Mouse (Mus musculus): ENCODE measurements at regions not wholly inside any gene's neighbourhood (a gene's known extent, or its start where the extent isn't known, plus 50 kb on each side); places are given as distances from the start of the nearest gene placed in this dataset.

GRCm38 (mm10) chr7:72584427-72584826 is 278.0 kb upstream of the Mctp2 start:
- no peaks in the 10 kb centered on the region for H3K79me3 ChIP-seq (ENCODE audit: low read depth)
- H3K36me3 ChIP-seq (ENCODE audit: control insufficient read depth, insufficient read depth), result no peaks in the 10 kb centered on the region
- H3ac ChIP-seq (ENCODE audit: control insufficient read depth, insufficient read length, low read depth), result no peak overlapping the region
- H3K79me2 ChIP-seq (ENCODE audit: control insufficient read depth, insufficient read depth), result no peaks in the 10 kb centered on the region
- TF ChIP-seq MYOD1 (IDR thresholded peaks at IDR 0.05; ENCODE audit: control insufficient read depth, insufficient read length, low read depth), result peak; percentile 80
- TF ChIP-seq USF1 (IDR thresholded peaks at IDR 0.05; ENCODE audit: low read depth), result no peak
- H3K4me3 ChIP-seq (ENCODE audit: insufficient read depth, poor library complexity, severe bottlenecking), result no peak overlapping the region
- no peaks in the 10 kb centered on the region for H3K27me3 ChIP-seq (ENCODE audit: control insufficient read depth, insufficient read depth, insufficient read length)

GRCm38 (mm10) chr7:72589241-72589668 is 282.8 kb upstream of the Mctp2 start:
- no peak overlapping the region for H3K4me3 ChIP-seq (ENCODE audit: insufficient read depth, poor library complexity, severe bottlenecking)
- H3K27me3 ChIP-seq (ENCODE audit: control insufficient read depth, insufficient read depth, insufficient read length), result no peaks in the 10 kb centered on the region
- no peaks in the 10 kb centered on the region for H3K36me3 ChIP-seq (ENCODE audit: control insufficient read depth, insufficient read depth)
- H3K79me2 ChIP-seq (ENCODE audit: control insufficient read depth, insufficient read depth), result no peaks in the 10 kb centered on the region
- no peaks in the 10 kb centered on the region for H3K79me3 ChIP-seq (ENCODE audit: low read depth)
- no peak overlapping the region for H3ac ChIP-seq (ENCODE audit: control insufficient read depth, insufficient read length, low read depth)
- TF ChIP-seq USF1 (IDR thresholded peaks at IDR 0.05; ENCODE audit: low read depth) (no peak), MAX (IDR thresholded peaks at IDR 0.05) (no peak), CEBPB (IDR thresholded peaks at IDR 0.05; ENCODE audit: low read depth) (peak; percentile 75), MYOD1 (IDR thresholded peaks at IDR 0.05; ENCODE audit: control insufficient read depth, insufficient read length, low read depth) (peak; percentile 55), MYOG (IDR thresholded peaks at IDR 0.05; ENCODE audit: control insufficient read depth, extremely low read depth, insufficient read length) (no peak), CTCF (IDR thresholded peaks at IDR 0.05; ENCODE audit: control insufficient read depth, insufficient read depth, insufficient read length) (no peak), FOSL1 (IDR thresholded peaks at IDR 0.05; ENCODE audit: insufficient read depth, low read length, poor library complexity, severe bottlenecking) (no peak)

DNA sequence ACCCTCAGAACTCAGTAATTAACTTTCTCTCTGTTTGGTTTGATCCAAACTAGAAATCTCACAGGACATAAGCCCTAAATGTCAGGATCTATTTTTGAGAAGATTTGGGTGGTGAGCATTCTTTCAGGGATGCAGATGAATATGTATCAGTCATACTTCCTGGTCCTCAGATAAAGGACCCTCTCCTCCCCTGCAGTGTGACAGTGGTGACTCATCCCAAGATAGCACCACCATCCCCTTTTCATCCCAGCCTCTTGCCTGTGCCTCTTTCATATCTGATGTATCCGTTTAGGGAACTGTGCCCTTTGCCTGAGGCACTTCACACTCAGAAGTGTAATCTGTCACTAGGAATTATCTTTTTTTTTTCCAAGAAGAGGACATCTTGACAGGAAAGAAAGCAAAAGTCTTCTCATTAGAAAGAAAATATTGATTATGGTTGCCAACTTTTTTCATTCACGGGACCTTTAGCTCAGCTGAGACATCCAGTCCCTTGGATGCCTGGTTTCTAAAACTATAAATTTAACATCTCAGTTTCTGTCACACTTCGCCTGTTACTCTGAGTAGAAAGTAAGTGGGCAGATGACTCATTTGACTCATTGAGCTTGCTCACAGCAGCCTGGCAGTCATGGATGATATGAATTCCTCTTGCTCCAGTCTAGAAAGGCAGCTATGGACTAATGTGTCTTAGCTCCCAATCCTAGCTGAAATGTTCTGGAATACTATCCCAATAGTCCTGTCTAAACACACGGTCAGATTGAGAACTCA is 284.1 kb upstream of the Mctp2 start:
- TF ChIP-seq CTCF (IDR thresholded peaks at IDR 0.05; ENCODE audit: control insufficient read depth, insufficient read depth, insufficient read length) (no peak), FOSL1 (IDR thresholded peaks at IDR 0.05; ENCODE audit: insufficient read depth, low read length, poor library complexity, severe bottlenecking) (peak; percentile 84)
- no peaks in the 10 kb centered on the region for H3K36me3 ChIP-seq (ENCODE audit: control insufficient read depth, insufficient read depth)
- no peaks in the 10 kb centered on the region for H3K79me2 ChIP-seq (ENCODE audit: control insufficient read depth, insufficient read depth)
- no peaks in the 10 kb centered on the region for H3K79me3 ChIP-seq (ENCODE audit: low read depth)
- H3K4me3 ChIP-seq (ENCODE audit: insufficient read depth, poor library complexity, severe bottlenecking), result no peak overlapping the region
- H3ac ChIP-seq (ENCODE audit: control insufficient read depth, insufficient read length, low read depth), result no peak overlapping the region
- H3K27me3 ChIP-seq (ENCODE audit: control insufficient read depth, insufficient read depth, insufficient read length), result no peaks in the 10 kb centered on the region

DNA sequence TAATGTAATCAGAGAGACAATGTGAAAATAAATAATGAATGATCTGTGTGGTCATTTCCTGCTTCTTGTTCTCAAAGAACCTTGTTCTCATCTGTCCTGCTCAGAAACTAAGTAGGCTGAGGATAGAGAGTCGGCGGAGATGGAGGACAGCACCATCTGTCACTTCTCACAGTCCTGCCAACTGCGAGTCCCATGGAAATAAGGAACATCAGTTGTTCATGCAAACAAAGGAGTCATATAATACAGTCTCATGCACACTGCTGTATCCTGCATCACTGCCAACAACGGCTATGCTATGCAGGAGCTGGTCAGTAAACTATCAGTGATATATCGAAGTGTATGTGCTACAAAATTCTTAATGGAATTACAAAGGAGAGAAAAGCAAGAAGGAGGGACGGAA is 285.7 kb upstream of the Mctp2 start:
- TF ChIP-seq MAX (IDR thresholded peaks at IDR 0.05) (no peak), CEBPB (IDR thresholded peaks at IDR 0.05; ENCODE audit: low read depth) (no peak), CTCF (IDR thresholded peaks at IDR 0.05; ENCODE audit: control insufficient read depth, insufficient read depth, insufficient read length) (no peak), MYOG (IDR thresholded peaks at IDR 0.05; ENCODE audit: control insufficient read depth, extremely low read depth, insufficient read length) (no peak), FOSL1 (IDR thresholded peaks at IDR 0.05; ENCODE audit: insufficient read depth, low read length, poor library complexity, severe bottlenecking) (no peak), USF1 (IDR thresholded peaks at IDR 0.05; ENCODE audit: low read depth) (no peak), MYOD1 (IDR thresholded peaks at IDR 0.05; ENCODE audit: control insufficient read depth, insufficient read length, low read depth) (no peak)
- no peaks in the 10 kb centered on the region for H3K36me3 ChIP-seq (ENCODE audit: control insufficient read depth, insufficient read depth)
- H3K27me3 ChIP-seq (ENCODE audit: control insufficient read depth, insufficient read depth, insufficient read length), result no peaks in the 10 kb centered on the region
- no peak overlapping the region for H3K4me3 ChIP-seq (ENCODE audit: insufficient read depth, poor library complexity, severe bottlenecking)
- no peaks in the 10 kb centered on the region for H3K79me2 ChIP-seq (ENCODE audit: control insufficient read depth, insufficient read depth)
- H3K79me3 ChIP-seq (ENCODE audit: low read depth), result no peaks in the 10 kb centered on the region
- H3ac ChIP-seq (ENCODE audit: control insufficient read depth, insufficient read length, low read depth), result no peak overlapping the region

GRCm38 (mm10) chr7:72592649-72593048 is 286.2 kb upstream of the Mctp2 start:
- H3K79me2 ChIP-seq (ENCODE audit: control insufficient read depth, insufficient read depth), result no peaks in the 10 kb centered on the region
- no peak overlapping the region for H3ac ChIP-seq (ENCODE audit: control insufficient read depth, insufficient read length, low read depth)
- H3K36me3 ChIP-seq (ENCODE audit: control insufficient read depth, insufficient read depth), result no peaks in the 10 kb centered on the region
- H3K27me3 ChIP-seq (ENCODE audit: control insufficient read depth, insufficient read depth, insufficient read length), result no peaks in the 10 kb centered on the region
- TF ChIP-seq MAX (IDR thresholded peaks at IDR 0.05), result no peak
- TF ChIP-seq CTCF (IDR thresholded peaks at IDR 0.05; ENCODE audit: control insufficient read depth, insufficient read depth, insufficient read length), result no peak
- TF ChIP-seq MYOG (IDR thresholded peaks at IDR 0.05; ENCODE audit: control insufficient read depth, extremely low read depth, insufficient read length), result no peak
- no peak for TF ChIP-seq CEBPB (IDR thresholded peaks at IDR 0.05; ENCODE audit: low read depth)
- TF ChIP-seq FOSL1 (IDR thresholded peaks at IDR 0.05; ENCODE audit: insufficient read depth, low read length, poor library complexity, severe bottlenecking), result no peak
- no peak for TF ChIP-seq USF1 (IDR thresholded peaks at IDR 0.05; ENCODE audit: low read depth)
- TF ChIP-seq MYOD1 (IDR thresholded peaks at IDR 0.05; ENCODE audit: control insufficient read depth, insufficient read length, low read depth), result no peak
- no peaks in the 10 kb centered on the region for H3K79me3 ChIP-seq (ENCODE audit: low read depth)
- no peak overlapping the region for H3K4me3 ChIP-seq (ENCODE audit: insufficient read depth, poor library complexity, severe bottlenecking)

GRCm38 (mm10) chr7:72593259-72593658 is 286.9 kb upstream of the Mctp2 start:
- Histone ChIP-seq H3K36me3 (ENCODE audit: control insufficient read depth, insufficient read depth) (no peaks in the 10 kb centered on the region), H3K27me3 (ENCODE audit: control insufficient read depth, insufficient read depth, insufficient read length) (no peaks in the 10 kb centered on the region), H3ac (ENCODE audit: control insufficient read depth, insufficient read length, low read depth) (no peak overlapping the region), H3K79me3 (ENCODE audit: low read depth) (no peaks in the 10 kb centered on the region), H3K4me3 (ENCODE audit: insufficient read depth, poor library complexity, severe bottlenecking) (no peak overlapping the region), H3K79me2 (ENCODE audit: control insufficient read depth, insufficient read depth) (no peaks in the 10 kb centered on the region)
- TF ChIP-seq USF1 (IDR thresholded peaks at IDR 0.05; ENCODE audit: low read depth), result no peak
- no peak for TF ChIP-seq CEBPB (IDR thresholded peaks at IDR 0.05; ENCODE audit: low read depth)
- no peak for TF ChIP-seq MYOG (IDR thresholded peaks at IDR 0.05; ENCODE audit: control insufficient read depth, extremely low read depth, insufficient read length)
- TF ChIP-seq CTCF (IDR thresholded peaks at IDR 0.05; ENCODE audit: control insufficient read depth, insufficient read depth, insufficient read length), result no peak
- TF ChIP-seq MYOD1 (IDR thresholded peaks at IDR 0.05; ENCODE audit: control insufficient read depth, insufficient read length, low read depth), result no peak
- no peak for TF ChIP-seq MAX (IDR thresholded peaks at IDR 0.05)
- no peak for TF ChIP-seq FOSL1 (IDR thresholded peaks at IDR 0.05; ENCODE audit: insufficient read depth, low read length, poor library complexity, severe bottlenecking)
